Mouse (Mus musculus) left cerebral cortex, adult 9 months (tissue): ENCODE measurements around the gene Afap1.

Source experiments
- DNase-seq, 2 experiments: peaks; one replicate each; pipeline ENCODE4 v3.0.0; 2022; ENCODE audit warnings: low spot score in 2 of 2

Gene Afap1

DNA sequence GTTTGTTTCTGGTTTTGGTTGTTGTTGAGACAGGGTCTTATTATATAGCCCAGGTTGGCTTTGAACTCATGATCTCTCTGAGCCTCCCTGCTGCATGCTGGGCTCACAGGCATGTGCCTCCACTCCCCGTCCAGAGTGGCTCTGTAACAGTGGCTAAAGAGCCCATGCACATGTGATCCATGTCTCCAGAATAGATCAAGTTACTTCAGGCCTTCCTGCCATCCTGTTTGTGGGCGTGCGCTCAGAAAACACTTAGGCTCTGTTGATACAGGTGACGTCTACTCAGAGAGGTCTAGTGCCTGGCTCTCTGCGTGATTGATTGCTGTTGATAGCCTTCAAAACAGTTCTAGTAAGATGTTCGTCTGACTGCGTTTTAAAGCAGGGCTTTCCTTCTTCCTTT lies 79.6 kb downstream of the Afap1 start:
- no peak for DNase-seq

DNA sequence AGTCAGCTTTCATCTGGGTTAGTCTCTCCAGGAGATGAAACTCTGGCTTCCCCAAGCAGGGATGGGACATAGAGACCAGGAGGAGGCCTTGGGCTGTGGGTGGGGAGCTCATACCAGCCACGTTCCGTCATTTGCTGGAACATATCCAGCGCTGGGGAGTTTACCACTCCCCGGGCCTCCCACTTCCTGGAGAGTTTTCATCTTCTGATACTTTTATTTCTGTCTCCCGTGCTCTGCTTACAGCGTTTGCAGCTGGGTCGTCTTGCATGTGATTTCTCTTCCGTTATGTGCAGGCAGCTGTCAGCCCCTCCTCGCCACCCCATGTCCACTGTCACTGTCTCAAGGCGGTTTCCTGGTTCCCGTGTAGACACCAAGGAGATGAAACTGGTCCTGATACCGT lies 80.7 kb downstream of the Afap1 start:
- peak in 1 of 2 experiments; percentile 36 for DNase-seq

DNA sequence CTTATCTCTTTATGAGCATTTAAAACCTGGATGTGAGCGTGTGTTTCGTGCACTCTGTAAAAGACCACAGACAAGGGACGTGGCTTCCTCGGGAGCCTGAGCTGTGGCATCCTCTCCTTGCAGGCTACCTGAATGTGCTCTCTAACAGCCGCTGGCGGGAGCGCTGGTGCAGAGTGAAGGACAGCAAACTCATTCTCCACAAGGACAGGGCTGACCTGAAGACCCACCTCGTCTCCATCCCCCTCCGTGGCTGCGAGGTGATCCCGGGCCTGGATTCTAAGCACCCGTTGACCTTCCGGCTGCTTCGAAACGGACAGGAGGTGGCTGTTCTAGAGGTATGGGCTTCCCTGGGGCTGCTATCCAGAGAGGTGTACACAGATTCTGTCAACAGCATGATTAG lies 81.1 kb downstream of the Afap1 start:
- no peak for DNase-seq

DNA sequence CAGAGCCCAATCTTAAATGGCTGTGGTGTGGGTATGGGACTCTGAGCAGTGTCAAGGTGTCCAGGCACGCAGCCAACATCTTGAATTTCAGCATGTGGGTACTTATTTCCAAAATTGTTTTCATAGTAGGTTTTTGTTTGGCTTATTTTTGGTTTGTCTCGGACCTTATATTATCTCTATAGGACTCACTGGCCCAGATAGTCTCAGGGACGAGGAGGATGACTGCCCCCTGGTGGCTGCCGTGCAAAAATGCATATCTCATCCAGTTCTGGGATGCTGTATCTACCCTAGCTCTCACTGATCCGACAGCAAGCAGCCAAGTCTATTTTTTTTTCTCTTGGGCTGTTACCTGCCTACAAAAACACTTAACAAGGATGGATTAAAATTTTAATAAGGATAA lies 82.6 kb downstream of the Afap1 start:
- DNase-seq, result peak in 1 of 2 experiments; percentile 46

DNA sequence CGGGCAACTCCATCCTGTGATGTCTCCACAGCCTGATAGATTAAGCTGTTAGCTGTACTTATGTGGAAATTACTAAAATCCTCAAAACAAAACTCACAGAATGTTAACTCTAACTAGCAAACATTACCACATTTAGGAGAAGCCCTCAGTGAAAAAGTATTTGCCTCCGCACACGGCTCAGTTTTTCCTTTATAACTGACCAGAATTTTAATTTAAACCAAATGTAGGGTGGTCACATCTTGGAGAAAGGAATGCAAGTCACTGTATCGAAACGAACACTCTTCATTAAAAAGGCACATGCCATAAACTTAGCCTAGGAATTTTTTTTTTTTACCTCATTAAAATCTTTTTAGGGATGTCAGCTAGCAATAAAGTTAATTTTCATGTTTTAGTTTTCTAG lies 87.4 kb downstream of the Afap1 start:
- DNase-seq, result no peak

DNA sequence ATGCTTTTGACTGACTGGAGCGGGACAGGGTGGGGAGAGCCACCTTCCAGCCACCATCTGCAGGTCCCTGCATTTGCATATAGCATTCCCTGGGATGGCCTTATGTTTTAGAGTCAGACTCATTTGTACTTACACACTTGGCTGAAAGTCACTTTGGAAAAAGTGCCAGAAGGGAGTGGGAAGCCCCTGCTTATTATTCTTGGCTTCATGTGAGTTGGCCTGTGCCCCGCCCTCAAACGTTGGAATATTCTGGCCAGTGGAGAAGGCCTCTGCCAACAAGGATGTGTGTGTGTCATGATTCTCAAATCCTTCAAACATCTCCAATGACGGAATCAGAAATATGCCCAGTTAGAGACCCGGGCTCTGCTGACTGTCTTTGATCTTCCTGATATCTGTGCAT lies 88.2 kb downstream of the Afap1 start:
- DNase-seq, result no peak

DNA sequence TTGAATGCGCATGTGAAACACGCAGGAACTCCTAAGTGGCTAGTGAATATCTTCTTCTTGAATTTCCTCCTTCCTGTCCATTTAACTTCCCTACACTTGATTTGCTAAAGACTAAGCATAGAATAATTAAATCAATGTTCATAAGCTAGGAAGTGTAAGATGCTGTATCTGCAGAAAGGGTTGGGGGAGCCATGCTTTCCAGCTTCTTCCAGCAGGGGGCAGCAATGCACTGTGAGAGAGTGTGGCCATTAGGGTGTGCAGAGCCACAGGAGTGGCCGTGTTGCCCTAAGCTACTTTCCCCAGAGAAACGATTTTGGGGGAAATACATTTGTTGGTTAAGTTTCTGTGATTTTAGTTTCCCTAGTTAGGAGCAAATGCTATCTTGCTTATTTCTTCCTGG lies 88.9 kb downstream of the Afap1 start:
- peak in 1 of 2 experiments; percentile 84 for DNase-seq

DNA sequence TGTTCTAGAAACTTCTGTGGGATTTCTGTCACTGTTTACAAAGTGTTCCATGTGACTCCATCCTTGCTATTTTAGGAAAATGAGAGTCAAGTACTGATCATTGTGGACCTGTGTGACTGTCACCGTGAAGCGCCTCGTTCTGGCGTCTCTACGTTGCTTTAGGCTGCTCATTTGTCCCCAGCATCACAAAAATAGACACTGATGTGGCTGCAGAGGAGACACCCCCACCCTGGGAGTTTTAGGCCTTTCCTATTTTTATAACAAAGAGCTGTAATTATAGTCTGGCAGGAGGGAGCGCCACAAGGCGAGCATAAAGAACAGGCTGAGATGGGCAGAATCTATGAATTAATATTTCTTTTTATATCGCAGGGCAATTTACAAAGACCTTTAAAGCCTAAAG lies 92.5 kb downstream of the Afap1 start:
- peak; percentile 62 to 63 for DNase-seq

DNA sequence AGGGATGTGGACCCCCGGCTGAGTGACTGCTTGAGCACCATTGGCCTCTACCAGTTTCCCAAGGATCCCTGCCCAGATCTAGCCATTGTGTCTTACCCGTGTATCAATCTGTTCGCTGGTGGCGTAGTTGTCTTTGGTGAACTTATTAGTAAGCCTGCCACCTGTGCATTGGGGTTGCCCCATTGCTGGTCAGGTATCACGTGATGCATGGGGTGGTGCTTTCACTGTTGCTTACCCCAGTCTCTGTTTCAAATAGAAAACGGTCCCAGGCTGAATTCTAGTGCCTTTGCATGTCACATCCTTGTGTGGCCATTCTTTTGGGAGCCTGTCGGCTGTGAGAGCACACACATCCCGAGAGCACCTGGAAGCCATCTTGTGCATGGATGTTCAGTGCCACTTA lies 95.0 kb downstream of the Afap1 start:
- no peak for DNase-seq

DNA sequence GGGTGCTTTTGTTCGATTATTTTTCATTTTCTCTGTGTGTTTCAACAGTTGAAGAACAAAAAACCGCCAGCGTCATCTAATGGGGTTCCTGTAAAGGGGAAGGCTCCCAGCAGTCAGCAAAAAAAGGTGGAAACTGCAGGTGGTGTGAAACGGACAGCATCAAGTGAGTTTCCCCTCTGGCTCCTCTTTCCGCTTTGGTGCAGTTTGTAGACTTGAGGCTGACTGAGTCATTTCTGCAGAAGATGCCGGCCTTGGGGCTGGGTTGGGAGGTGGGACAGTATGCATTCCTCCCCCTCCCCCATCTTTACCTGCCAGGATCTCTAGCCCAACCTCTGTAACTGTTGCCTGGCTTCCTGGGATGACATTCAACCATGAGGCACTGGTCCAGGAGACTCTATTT lies 96.4 kb downstream of the Afap1 start:
- DNase-seq, result no peak

DNA sequence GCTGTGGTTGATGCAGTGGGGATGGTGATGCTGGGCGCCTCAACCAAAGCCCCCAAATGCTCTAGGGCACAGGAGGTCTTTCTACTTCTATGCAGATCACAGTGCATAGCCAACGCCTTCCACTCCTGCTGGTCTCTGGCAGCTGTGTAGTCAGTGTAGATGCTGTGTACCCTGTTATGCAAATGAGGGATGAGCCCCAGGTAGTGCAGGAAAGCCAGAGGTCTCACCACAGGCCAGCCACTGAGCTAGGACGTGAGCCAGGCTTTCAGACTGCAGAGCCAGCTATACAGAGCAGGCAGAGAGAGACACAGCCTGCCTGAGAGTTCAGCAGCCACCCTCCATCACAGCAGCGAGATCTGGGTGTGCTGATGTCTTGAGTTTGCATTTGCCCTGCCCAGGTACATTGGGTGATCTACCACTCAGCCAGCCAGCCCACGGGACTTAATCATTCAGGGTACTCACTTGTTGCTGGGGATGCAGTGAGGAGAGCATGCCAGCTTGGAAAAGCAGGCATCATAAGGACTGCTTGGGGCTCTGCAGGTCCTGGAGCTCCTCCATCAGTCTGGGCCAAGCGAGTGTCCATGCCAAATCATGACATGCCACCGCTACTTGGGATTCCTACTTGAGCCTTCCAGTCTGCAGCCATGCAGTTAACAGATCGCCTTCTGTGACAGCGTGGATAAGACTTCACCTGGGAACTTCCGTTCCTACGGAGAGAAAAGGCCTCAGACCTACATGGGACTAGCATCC lies 97.0 kb downstream of the Afap1 start:
- no peak for DNase-seq

DNA sequence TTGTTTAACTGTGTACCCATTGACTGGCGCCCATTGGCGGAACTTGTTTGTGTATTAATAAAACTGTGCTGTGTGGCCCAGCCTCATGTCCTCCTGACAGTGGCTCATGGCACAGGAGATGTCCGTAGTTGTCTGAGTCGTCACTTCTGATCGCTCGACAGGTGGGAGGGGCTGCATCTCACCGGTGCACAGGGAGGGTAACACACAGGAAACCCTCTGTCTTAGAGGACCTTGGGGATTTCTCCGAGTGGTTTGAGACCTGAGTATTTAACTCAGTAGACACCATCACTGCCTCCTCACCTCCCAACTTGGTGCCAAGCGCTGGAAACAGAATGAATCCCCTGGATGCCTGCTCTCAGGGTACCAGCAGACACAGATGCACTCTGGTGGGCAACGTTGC lies 110.7 kb downstream of the Afap1 start:
- DNase-seq, result no peak

DNA sequence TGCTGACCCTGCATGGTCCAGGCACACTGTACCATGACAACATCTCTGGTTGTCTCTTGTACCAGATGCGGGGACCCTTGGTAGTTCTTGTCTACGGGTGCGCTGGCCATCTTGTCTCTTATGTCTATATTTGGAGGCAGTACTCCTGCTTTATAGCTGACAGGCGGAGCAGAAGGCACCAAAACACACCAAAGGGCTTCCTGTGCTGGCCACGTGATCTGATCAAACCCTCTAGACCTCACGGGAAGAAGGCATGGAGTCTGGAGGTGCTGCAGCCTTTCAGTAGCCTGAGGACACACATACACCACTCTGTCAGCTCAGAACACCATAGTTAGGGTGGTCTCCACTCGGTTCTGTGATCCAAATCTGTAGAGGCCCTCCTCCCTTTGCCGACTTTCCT lies 113.0 kb downstream of the Afap1 start:
- no peak for DNase-seq

DNA sequence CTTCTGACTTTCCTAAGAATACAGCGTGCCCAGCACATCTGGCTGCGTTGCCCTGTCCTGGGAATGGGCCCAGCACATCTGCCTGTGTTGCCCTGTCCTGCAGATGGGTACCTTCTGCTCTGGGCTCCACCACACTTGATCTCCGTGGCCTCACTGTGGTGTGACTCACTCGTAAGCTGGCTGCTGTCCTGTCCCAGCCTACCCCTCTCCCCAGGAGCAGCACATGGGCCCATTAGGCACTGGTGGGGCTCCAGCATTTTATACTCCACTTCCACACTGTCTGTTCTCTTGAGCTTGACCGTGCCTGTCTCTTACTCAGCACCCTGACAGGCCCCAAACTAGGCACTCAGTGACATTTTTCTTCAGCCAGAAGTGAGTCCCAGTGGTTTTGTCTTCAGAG lies 113.5 kb downstream of the Afap1 start:
- DNase-seq, result no peak

DNA sequence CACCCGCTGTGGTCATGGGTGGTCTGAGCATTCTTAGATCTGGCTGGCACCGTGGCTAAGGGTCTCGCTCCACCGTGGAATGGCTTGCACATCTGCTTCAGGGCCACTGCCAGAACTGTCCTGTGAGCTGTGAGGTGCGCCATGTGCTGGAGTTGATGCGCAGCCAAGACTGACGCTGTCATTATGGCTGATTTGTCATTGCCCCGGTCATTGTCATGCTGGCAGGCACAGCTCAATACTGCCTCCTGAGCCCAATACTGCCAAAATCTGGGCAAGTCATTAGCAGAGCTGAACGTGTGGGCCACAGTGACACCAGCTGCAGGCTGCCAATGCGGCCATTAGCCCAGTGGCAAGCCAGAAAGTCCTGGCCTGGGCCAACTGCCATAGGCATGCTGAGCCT lies 114.5 kb downstream of the Afap1 start:
- DNase-seq, result peak in 1 of 2 experiments; percentile 13

DNA sequence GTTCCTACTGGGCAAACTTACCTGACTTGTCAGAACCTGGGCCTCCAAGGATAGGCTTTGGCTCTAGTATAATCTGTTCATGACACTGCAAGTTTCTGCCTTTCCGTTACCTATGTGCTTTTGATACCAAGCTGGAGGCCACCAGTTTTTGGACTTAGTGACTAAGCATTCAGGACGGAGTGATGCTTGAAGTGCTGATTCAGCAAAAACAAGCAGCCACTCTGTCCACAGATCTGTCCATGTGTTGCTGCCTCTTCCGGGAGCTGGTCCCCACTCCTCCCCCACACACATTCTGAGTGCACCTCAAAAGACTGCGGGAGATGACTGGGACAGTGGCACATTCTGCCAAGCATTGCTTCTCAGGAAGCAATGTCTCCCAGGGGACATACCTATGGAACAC lies 116.3 kb downstream of the Afap1 start:
- no peak for DNase-seq

DNA sequence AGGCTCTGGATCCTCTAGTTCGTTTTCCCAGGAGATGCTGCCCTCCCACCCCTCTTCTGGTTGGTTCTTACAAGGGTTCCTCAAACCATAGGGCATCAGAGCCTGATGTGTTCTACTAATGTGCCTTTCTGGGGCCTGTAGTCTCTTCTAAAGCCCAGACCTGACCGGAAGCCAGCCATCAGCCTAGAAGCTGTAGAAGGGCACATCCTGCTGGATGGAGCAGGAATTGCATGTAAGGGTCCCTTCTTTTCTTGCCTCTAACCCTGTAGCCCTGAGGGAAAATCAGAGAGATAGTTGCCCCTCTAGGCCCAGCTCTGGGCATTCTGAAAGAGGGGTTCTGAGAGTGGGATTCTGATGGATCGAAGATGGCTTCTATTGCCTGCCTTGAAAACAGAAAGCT lies 125.2 kb downstream of the Afap1 start:
- no peak for DNase-seq

DNA sequence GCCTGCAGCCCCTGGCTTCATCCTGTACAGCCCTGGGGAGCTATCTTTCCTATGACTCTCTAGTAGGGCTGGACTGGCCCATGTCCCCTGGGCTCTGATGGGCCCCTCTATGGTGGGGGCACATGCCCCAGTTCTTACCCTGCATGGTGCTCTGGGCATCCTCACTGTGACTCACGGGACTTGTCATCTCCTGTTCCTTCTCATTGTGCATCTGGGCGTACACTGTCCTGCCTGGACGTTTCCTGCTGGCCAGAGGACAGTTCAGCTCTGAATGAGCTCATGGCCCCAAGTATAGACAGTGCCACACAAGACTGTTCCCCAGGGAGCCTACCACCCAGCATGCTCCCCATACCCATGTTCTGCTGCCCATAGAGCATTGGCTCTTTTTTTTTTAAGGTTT lies 128.0 kb downstream of the Afap1 start:
- no peak for DNase-seq

DNA sequence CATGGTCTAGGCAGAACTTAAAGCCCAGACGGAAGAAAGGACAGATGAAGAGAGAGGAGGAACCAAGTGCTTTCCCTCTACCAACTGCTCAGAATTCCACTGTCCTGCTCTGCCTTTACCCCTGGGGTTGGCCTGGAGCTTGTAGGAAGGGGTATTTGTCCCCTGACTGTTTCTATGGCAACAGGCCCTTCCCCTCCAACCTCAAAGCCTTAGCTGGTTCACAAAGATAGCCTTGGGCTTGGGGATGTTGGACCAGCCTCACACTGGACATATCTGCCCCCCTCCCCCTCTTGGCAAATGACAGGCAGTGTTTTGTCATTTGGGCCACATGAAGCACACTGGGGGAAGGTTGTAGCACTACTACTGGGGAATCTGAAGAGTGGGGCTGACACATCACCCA lies 129.2 kb downstream of the Afap1 start:
- DNase-seq, result no peak

DNA sequence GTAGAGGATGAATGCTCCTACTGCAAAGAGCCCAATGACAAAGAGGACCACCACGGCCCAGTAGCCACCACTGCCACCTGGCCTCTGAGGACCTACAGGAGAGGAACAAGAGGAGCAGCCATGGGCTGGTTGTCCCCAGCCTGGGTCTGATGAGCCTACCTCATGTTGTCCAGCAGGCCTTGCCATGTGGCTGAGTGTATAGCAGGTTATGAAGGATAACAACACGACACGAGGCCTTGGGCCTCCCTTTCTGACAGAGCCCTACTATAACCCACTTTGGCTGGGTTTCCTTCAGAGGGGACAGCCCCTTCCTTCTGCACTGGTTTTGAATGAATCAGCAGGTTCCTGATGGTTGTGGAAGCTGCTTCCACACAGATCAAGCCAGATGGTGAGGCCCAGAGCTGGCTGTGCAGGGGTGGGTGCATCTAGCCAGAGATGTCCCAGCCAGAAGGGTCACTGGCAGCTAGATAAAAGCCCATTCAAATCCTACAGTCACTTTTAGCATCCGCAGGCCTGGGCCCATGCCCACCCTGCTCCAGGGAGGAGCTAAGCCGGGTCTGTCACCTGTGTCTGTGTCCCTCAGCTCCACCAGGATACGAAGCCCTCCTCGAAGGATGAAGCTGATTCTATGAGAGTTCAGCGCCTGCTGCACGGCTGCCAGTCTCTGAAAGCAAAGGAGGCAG lies 131.0 kb downstream of the Afap1 start:
- peak in 1 of 2 experiments; percentile 24 for DNase-seq

DNA sequence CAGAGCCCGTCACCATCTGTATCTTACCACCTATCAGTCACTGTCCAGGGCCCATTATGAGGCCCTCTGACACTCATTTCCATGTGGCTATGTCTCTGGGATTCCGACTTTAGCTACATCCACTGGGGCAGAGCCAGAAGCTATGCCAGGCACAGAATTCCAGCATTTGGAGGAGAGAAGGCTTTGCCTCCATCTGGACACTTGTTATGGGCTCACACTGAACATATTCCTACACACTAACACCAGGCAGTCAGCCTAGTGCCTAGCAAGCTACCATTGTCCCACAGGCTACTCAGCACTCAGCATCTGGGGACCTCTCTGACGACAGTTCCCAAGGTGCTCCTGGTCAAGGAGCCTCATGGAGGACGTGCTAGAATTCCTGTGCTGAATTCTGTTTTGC lies 132.0 kb downstream of the Afap1 start:
- DNase-seq, result peak in 1 of 2 experiments; percentile 14

DNA sequence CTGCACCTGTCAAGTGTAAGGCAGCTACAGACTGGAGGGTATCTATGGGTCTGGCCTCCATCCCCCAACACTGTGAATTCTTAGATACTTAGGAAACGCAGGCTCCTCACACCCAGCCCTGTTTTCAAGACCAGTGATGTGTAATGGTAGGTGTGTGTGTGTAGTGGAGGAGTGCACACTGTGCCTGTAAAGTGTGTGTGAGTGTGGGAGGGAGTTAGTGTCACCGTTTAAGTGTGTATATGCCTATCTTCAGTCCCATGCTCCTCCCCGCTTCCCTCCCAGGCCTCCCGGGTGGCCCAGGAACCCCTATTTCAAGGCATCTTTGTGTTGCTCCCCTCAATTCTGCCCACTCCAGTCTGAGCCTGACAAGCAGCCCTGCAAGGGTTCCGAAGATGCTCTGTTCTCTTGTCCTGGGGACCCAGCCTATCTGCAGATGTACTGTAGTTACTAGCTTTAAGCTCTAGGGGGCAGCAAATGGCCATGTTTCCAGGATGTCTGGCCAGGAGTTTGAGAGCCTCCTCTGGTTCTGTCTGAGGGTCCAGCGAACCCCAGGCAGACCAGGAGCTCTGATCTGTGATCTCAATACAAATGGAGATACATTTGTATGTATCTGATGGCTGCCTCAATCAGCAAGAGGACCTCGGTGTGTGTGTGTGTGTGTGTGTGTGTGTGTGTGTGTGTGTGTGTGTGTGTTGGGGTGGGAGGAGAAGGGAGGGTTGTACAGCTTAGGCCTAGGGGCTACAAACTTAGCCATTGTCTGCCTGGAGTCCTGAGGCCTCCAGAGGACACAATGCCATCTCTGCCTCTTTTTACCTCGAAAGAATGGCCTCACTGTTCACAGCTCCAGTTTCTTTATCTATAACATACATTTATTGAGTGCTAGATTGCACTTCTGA lies 140.7 kb downstream of the Afap1 start:
- DNase-seq, result peak in 1 of 2 experiments; percentile 60

DNA sequence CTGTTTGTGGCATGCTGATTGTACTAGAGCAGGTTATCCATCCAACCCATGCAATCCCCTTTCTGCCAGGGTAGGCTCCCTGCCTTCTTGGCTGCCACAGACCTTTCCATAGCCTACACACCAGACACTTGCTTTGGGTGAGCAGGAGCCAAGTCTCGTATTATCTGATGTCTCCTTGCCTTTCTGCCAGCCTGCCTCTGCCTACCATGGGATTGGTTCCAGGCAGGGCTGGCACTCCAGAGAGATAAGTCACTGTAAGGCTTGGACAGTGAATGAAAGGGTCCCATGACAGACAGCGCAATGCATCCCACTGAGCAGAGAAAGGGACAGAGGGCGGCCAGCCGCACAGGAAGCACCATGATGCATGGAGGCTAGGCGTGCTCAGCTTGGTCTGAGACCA lies 146.5 kb downstream of the Afap1 start:
- no peak for DNase-seq
